Mouse (Mus musculus) stomach, postnatal 0 days (tissue): Measurements from ENCODE around the gene Gm49395. TPM values are rescaled to one million over a fixed set of nuclear protein-coding genes. Genes with fewer than 3 reads are reported as not detected.
A peak's percentile ranks its signal among the peaks of the same experiment; 100 is the strongest.

Experiments
- ATAC-seq: fragments of 200-750 bp; cut with Nextera tagmentation; 2 replicates; pipeline ENCODE4 v1.8.0; 2017; ENCODE audit not compliant: low FRiP score, low TSS enrichment
- DNase-seq: peaks from one replicate; pipeline ENCODE4 v3.0.0-alpha.2; 2016; ENCODE audit warnings: low spot score
- H3K27ac ChIP-seq: fragments of 300-500 bp; sonication (generic); replicated peaks from 2 replicates; pipeline ENCODE4 v1.5.1; 2014; ENCODE audit warnings: mild to moderate bottlenecking, control low read depth
- H3K27me3 ChIP-seq: fragments of 300-500 bp; sonication (generic); 2 replicates; pipeline ENCODE4 v1.6.1; 2014; ENCODE audit warnings: low read length; ENCODE audit not compliant: control insufficient read depth, insufficient read depth
- H3K36me3 ChIP-seq: fragments of 300-500 bp; sonication (generic); 2 replicates; pipeline ENCODE4 v1.6.1; 2014; ENCODE audit warnings: low read length, mixed read lengths; ENCODE audit not compliant: control insufficient read depth, insufficient read depth
- H3K4me1 ChIP-seq: fragments of 300-500 bp; sonication (generic); replicated peaks from 2 replicates; pipeline ENCODE4 v1.6.1; 2014; ENCODE audit warnings: antibody characterized with exemption; ENCODE audit not compliant: control insufficient read depth, insufficient read depth
- H3K4me2 ChIP-seq: fragments of 300-500 bp; sonication (generic); replicated peaks from 2 replicates; pipeline ENCODE4 v1.6.1; 2014; ENCODE audit warnings: low read depth, mild to moderate bottlenecking, control low read depth, moderate library complexity
- H3K4me3 ChIP-seq: fragments of 300-500 bp; sonication (generic); 2 replicates; pipeline ENCODE4 v1.5.1; 2014; ENCODE audit warnings: low read depth, low read length, control low read depth
- H3K9ac ChIP-seq: fragments of 300-500 bp; sonication (generic); 2 replicates; pipeline ENCODE4 v1.6.1; 2014; ENCODE audit warnings: mild to moderate bottlenecking, low read length, control low read depth, mixed read lengths
- H3K9me3 ChIP-seq: fragments of 300-500 bp; sonication (generic); 2 replicates; pipeline ENCODE4 v1.6.1; 2016; ENCODE audit warnings: low read length; ENCODE audit not compliant: control insufficient read depth
- CTCF ChIP-seq: IDR thresholded peaks from 2 replicates; pipeline ENCODE4 v1.5.1; 2016; ENCODE audit warnings: antibody characterized with exemption, low read depth, mild to moderate bottlenecking, moderate library complexity
- EP300 ChIP-seq: optimal IDR thresholded peaks from 2 replicates; pipeline ENCODE3; 2016; ENCODE audit warnings: antibody characterized with exemption
- WGBS: fragments of 180-500 bp; shearing (Covaris S2); extraction: QIAGEN DNeasy Blood & Tissue Kit; methylation state at CpG from one replicate; pipeline ENCODE4 v1.1.7; 2014; 5-methylcytosine and 5-hydroxymethylcytosine counted together
- polyA plus RNA-seq: library from polyadenylated mRNA; unstranded; fragments of >200 nt; fragmentation: Nextera tagmentation; extraction: Ambion mirVana; gene quantifications from 2 replicates; pipeline ENCODE4 v1.2.1, GENCODE M21; 2015

The Gm49395 gene
- polyA plus RNA-seq, 1 experiment from 2014 or later: 9.4 TPM

- no peaks in the 10 kb centered on the region for H3K27me3 ChIP-seq
- H3K27ac ChIP-seq: no peak overlapping the region
- H3K4me1 ChIP-seq: no peaks in the 10 kb centered on the region
- H3K36me3 ChIP-seq: no peaks in the 10 kb centered on the region
- no peak overlapping the region for H3K4me2 ChIP-seq
- no peak overlapping the region for H3K9ac ChIP-seq
- no peak overlapping the region for H3K4me3 ChIP-seq
- H3K9me3 ChIP-seq: no peaks in the 10 kb centered on the region
- 56% methylated on average over 6 of the region's 6 CpGs for WGBS
- DNase-seq (no peak), ATAC-seq (no peak)
- no peak for TF ChIP-seq EP300
- no peak for TF ChIP-seq CTCF
These were observed 96.4 kb downstream of the Gm49395 start for GRCm38 (mm10) chr13:115005342-115005741.

GRCm38 (mm10) chr13:115003444-115004053 is 98.2 kb downstream of the Gm49395 start:
- WGBS: 40% methylated on average over 7 of the region's 7 CpGs
- Histone ChIP-seq H3K4me3 (no peak overlapping the region), H3K9ac (no peak overlapping the region), H3K4me2 (no peak overlapping the region), H3K9me3 (no peaks in the 10 kb centered on the region), H3K27me3 (no peaks in the 10 kb centered on the region), H3K4me1 (no peaks in the 10 kb centered on the region), H3K36me3 (no peaks in the 10 kb centered on the region), H3K27ac (no peak overlapping the region)
- no peak for ATAC-seq
- peak; percentile 65 for TF ChIP-seq CTCF
- no peak for TF ChIP-seq EP300
- no peak for DNase-seq

- WGBS: 77% methylated on average over 3 of the region's 3 CpGs
- TF ChIP-seq CTCF (no peak), EP300 (no peak)
- ATAC-seq (no peak), DNase-seq (no peak)
- no peak overlapping the region for H3K27ac ChIP-seq
- no peaks in the 10 kb centered on the region for H3K9me3 ChIP-seq
- H3K4me2 ChIP-seq: no peak overlapping the region
- H3K36me3 ChIP-seq: no peaks in the 10 kb centered on the region
- no peak overlapping the region for H3K9ac ChIP-seq
- no peaks in the 10 kb centered on the region for H3K27me3 ChIP-seq
- H3K4me3 ChIP-seq: no peak overlapping the region
- no peaks in the 10 kb centered on the region for H3K4me1 ChIP-seq
These were observed 98.9 kb downstream of the Gm49395 start for GRCm38 (mm10) chr13:115002837-115003236.

- Histone ChIP-seq H3K4me2 (no peak overlapping the region), H3K27me3 (no peaks in the 10 kb centered on the region), H3K4me1 (no peaks in the 10 kb centered on the region), H3K9ac (no peak overlapping the region), H3K27ac (no peak overlapping the region), H3K9me3 (no peaks in the 10 kb centered on the region), H3K4me3 (no peak overlapping the region), H3K36me3 (no peaks in the 10 kb centered on the region)
- ATAC-seq (no peak), DNase-seq (no peak)
- TF ChIP-seq EP300 (no peak), CTCF (no peak)
- 90% methylated on average over 5 of the region's 5 CpGs for WGBS
These were observed 99.6 kb downstream of the Gm49395 start for GRCm38 (mm10) chr13:115002155-115002554.

DNA sequence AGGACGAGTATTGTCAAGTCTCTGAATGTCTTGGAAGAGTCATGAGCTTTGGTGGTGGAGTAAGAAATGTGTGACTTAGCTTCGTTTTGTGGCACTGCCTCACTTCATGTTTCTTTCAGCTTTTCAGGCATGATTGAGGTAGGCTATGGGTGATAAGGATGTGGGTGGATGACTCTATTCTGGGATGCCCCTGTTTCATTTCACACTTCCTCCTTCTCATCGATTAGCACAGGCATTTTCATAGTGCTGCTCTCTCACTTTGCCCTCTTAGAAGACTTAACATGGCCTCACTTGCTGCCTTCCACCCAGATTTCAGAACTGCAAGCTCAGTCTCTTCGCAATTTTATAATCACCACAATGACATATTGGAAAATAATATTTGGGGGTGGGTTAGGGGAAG is 102.1 kb downstream of the Gm49395 start:
- ATAC-seq (no peak), DNase-seq (no peak)
- H3K9ac ChIP-seq: no peak overlapping the region
- no peak for TF ChIP-seq EP300
- TF ChIP-seq CTCF: no peak
- no peaks in the 10 kb centered on the region for H3K9me3 ChIP-seq
- H3K4me2 ChIP-seq: no peak overlapping the region
- WGBS: 88% methylated on average over 4 of the region's 4 CpGs
- no peak overlapping the region for H3K4me3 ChIP-seq
- H3K4me1 ChIP-seq: no peaks in the 10 kb centered on the region
- H3K36me3 ChIP-seq: no peaks in the 10 kb centered on the region
- H3K27ac ChIP-seq: no peak overlapping the region
- H3K27me3 ChIP-seq: no peaks in the 10 kb centered on the region

GRCm38 (mm10) chr13:114998100-114998499 is 103.6 kb downstream of the Gm49395 start:
- ATAC-seq (no peak), DNase-seq (no peak)
- no peak overlapping the region for H3K27ac ChIP-seq
- H3K36me3 ChIP-seq: no peaks in the 10 kb centered on the region
- no peaks in the 10 kb centered on the region for H3K4me1 ChIP-seq
- TF ChIP-seq CTCF (no peak), EP300 (no peak)
- H3K9ac ChIP-seq: no peak overlapping the region
- no peak overlapping the region for H3K4me2 ChIP-seq
- no peaks in the 10 kb centered on the region for H3K27me3 ChIP-seq
- no peak overlapping the region for H3K4me3 ChIP-seq
- 92% methylated on average over 10 of the region's 10 CpGs for WGBS
- H3K9me3 ChIP-seq: no peaks in the 10 kb centered on the region
